In the genomic region with DNA sequence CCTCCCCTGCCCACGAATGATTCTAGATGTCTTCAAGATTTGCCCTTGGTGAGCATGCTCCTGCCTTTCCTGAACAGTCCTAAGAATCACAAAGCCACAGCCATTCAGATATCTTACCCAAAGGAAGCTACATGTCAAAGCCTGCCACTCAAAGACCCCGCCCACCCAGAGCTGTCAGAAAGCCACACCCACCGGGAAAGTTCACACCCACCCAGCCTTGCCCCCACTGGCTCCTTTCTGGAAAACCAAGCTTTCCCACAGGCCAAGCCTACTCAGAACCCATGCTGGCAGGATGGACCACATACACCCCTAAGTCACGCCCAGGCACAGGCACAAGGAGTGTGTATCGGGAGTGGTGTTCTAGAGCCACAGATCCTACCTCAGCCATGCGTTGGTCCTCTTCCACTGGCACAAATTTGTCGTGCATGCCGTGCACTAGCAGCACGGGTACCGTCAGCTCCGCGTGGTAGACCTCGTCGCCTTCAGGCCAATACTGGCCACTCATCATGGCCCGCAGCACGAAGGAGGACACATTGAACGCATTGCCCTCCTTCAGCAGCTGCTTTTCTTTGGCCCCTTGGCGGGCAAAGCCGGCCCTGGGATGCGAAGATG, we compare ENCODE assay signal across 18 mouse cellular contexts. TPM values are rescaled to one million over a fixed set of nuclear protein-coding genes. Genes with fewer than 3 reads are reported as not detected.
DNase-seq lines count a peak whose midpoint lies in the region; ATAC-seq and TF ChIP-seq lines count a peak whose summit lies in the region.
"Had no signal": no experiment of that assay in that cellular context is flagged by ENCODE, and none has a peak within 500 bp of the region (broad histone marks: within the 10 kb centered on the region; RNA-seq: fewer than 3 reads in every experiment).

No protein-coding gene starts in this region.

- H3K4me1 ChIP-seq in cerebellum, adult 2 months (ENCODE audit: control insufficient read depth, insufficient read depth, low read length): peaks cover 34% of the 10 kb centered on the region
- H3K4me1 ChIP-seq in heart, embryonic 11.5 days (ENCODE audit: control insufficient read depth, insufficient read depth, low read length): peaks cover 3% of the 10 kb centered on the region; the same call in 1 of the 2 replicates
- H3K4me1 ChIP-seq in limb, embryonic 15.5 days: peaks cover 21% of the 10 kb centered on the region

- no peak overlapping the region for H3K9ac ChIP-seq in heart, embryonic 11.5 days (ENCODE audit: low read depth, low read length)
- H3K9ac ChIP-seq in limb, embryonic 15.5 days: no peak overlapping the region
- H3K9ac ChIP-seq: embryonic facial prominence, embryonic 15.5 days; hindbrain, embryonic 13.5 days had no signal

- H3K9me3 ChIP-seq in heart, embryonic 11.5 days (replicated peaks; ENCODE audit: control insufficient read depth, low read length): no peaks in the 10 kb centered on the region
- no peaks in the 10 kb centered on the region for H3K9me3 ChIP-seq in limb, embryonic 15.5 days
- H3K9me3 ChIP-seq: embryonic facial prominence, embryonic 15.5 days; forebrain, embryonic 10.5 days; hindbrain, embryonic 13.5 days had no signal

- WGBS in cerebellum, adult 2 months: 78% methylated on average over 20 of the region's 20 CpGs
- WGBS in heart, embryonic 11.5 days (ENCODE audit: insufficient replicate concordance): 72% methylated on average over 20 of the region's 20 CpGs
- 81% methylated on average over 20 of the region's 20 CpGs for WGBS in limb, embryonic 15.5 days

- H3K4me2 ChIP-seq in heart, embryonic 11.5 days: no peak overlapping the region
- H3K4me2 ChIP-seq in limb, embryonic 15.5 days: no peak overlapping the region
- H3K4me2 ChIP-seq: embryonic facial prominence, embryonic 15.5 days; hindbrain, embryonic 13.5 days; liver, embryonic 11.5 days had no signal

- H3K36me3 ChIP-seq in heart, embryonic 11.5 days (ENCODE audit: control insufficient read depth, insufficient read depth, low read length): peaks cover 7% of the 10 kb centered on the region
- peaks cover 45% of the 10 kb centered on the region for H3K36me3 ChIP-seq in limb, embryonic 15.5 days

- no peak overlapping the region for H3K27ac ChIP-seq in cerebellum, adult 2 months (ENCODE audit: insufficient read depth, low read length)
- H3K27ac ChIP-seq in heart, embryonic 11.5 days (ENCODE audit: low read depth, low read length): no peak overlapping the region
- H3K27ac ChIP-seq in limb, embryonic 15.5 days: 0 out of 2 replicates have a peak overlapping the region, but pooled peaks have one; percentile 9
- H3K27ac ChIP-seq: embryonic facial prominence, embryonic 15.5 days; forebrain, embryonic 10.5 days; hindbrain, embryonic 13.5 days had no signal

- peak; percentile 30 for DNase-seq in cerebellum, adult 11-12 months
- DNase-seq in cerebellum, adult 2 months: no peak
- peak; percentile 90 for DNase-seq in heart, adult 11 months
- DNase-seq in testis, postnatal 10 days (ENCODE audit: low spot score): peak; percentile 46
- DNase-seq in testis, postnatal 14 days (ENCODE audit: low spot score): no peak
- no peak for DNase-seq in spleen, postnatal 36 days (ENCODE audit: low spot score in 2 of 2)
- DNase-seq: heart, adult 18-20 months; lung, adult 2 months; midbrain, embryonic 14.5 days; thymus, postnatal 14 days had no signal

- TF ChIP-seq CTCF in cerebellum, adult 2 months (IDR thresholded peaks at IDR 0.05; ENCODE audit: borderline replicate concordance, insufficient read depth, low read depth, low read length): no peak

- no peaks in the 10 kb centered on the region for H3K27me3 ChIP-seq in cerebellum, adult 2 months (ENCODE audit: control insufficient read depth, insufficient read depth, low read length)
- H3K27me3 ChIP-seq in heart, embryonic 11.5 days (ENCODE audit: control insufficient read depth, insufficient read depth, low read length): peaks cover 18% of the 10 kb centered on the region
- no peaks in the 10 kb centered on the region for H3K27me3 ChIP-seq in limb, embryonic 15.5 days
- H3K27me3 ChIP-seq: CH12.LX; embryonic facial prominence, embryonic 15.5 days; hindbrain, embryonic 13.5 days had no signal

- no peak for TF ChIP-seq POLR2A in cerebellum, adult 2 months (IDR thresholded peaks at IDR 0.05; ENCODE audit: borderline replicate concordance, insufficient read depth, low read length)

- H3K4me3 ChIP-seq in cerebellum, adult 2 months (replicated peaks; ENCODE audit: insufficient read depth, low read depth, low read length): no peak overlapping the region
- H3K4me3 ChIP-seq in heart, embryonic 11.5 days (ENCODE audit: low read depth, low read length): no peak overlapping the region
- no peak overlapping the region for H3K4me3 ChIP-seq in limb, embryonic 15.5 days
- H3K4me3 ChIP-seq: embryonic facial prominence, embryonic 15.5 days; forebrain, embryonic 10.5 days; hindbrain, embryonic 13.5 days had no signal

- no peak for ATAC-seq in heart, embryonic 11.5 days (replicated peaks; ENCODE audit: insufficient number of reproducible peaks, low FRiP score, low TSS enrichment)
- no peak; the same call in 1 of the 2 replicates for ATAC-seq in limb, embryonic 15.5 days (ENCODE audit: insufficient number of reproducible peaks, low FRiP score, low TSS enrichment, low read depth)
- ATAC-seq: Patski had no signal

RNA-seq across cellular contexts. Expression of a gene that starts 5.7 kb away (rescaled TPM):
- 392 TPM in 2 replicates for polyA plus RNA-seq in cerebellum, adult 2 months (2012; rRNA removed)
- 17.0 and 20.4 TPM in 2 replicates for polyA plus RNA-seq in heart, embryonic 11.5 days (2014; fragmentation: Nextera tagmentation; extraction: Ambion mirVana)
- polyA plus RNA-seq in limb, embryonic 15.5 days (2015; fragmentation: Nextera tagmentation; extraction: Ambion mirVana): 65.7 and 67.2 TPM in 2 replicates

RNA-seq across cellular contexts. Expression of a gene that starts 7.0 kb away (rescaled TPM):
- 68.5 and 75.4 TPM in 2 replicates for polyA plus RNA-seq in cerebellum, adult 2 months (2012; rRNA removed)
- polyA plus RNA-seq in heart, embryonic 11.5 days (2014; fragmentation: Nextera tagmentation; extraction: Ambion mirVana): 163 and 169 TPM in 2 replicates
- polyA plus RNA-seq in limb, embryonic 15.5 days (2015; fragmentation: Nextera tagmentation; extraction: Ambion mirVana): 100 and 122 TPM in 2 replicates

RNA-seq across cellular contexts. Expression of a gene that starts 11.2 kb away (rescaled TPM):
- 119 and 121 TPM in 2 replicates for polyA plus RNA-seq in cerebellum, adult 2 months (2012; rRNA removed)
- 95.9 and 102 TPM in 2 replicates for polyA plus RNA-seq in heart, embryonic 11.5 days (2014; fragmentation: Nextera tagmentation; extraction: Ambion mirVana)
- 98.4 and 107 TPM in 2 replicates for polyA plus RNA-seq in limb, embryonic 15.5 days (2015; fragmentation: Nextera tagmentation; extraction: Ambion mirVana)

RNA-seq across cellular contexts. Expression of a gene that starts 28.0 kb away (rescaled TPM):
- 76.2 and 81.8 TPM in 2 replicates for polyA plus RNA-seq in cerebellum, adult 2 months (2012; rRNA removed)
- polyA plus RNA-seq in heart, embryonic 11.5 days (2014; fragmentation: Nextera tagmentation; extraction: Ambion mirVana): 0.90 and 1.4 TPM in 2 replicates
- 1.3 and 1.4 TPM in 2 replicates for polyA plus RNA-seq in limb, embryonic 15.5 days (2015; fragmentation: Nextera tagmentation; extraction: Ambion mirVana)

RNA-seq across cellular contexts. Expression of a gene that starts 30.1 kb away (rescaled TPM):
- polyA plus RNA-seq in cerebellum, adult 2 months (2012; rRNA removed): 33.3 and 34.7 TPM in 2 replicates
- polyA plus RNA-seq in heart, embryonic 11.5 days (2014; fragmentation: Nextera tagmentation; extraction: Ambion mirVana): 4.8 and 5.3 TPM in 2 replicates
- polyA plus RNA-seq in limb, embryonic 15.5 days (2015; fragmentation: Nextera tagmentation; extraction: Ambion mirVana): 16.5 and 19.2 TPM in 2 replicates

Comparison
In these comparisons a context has a peak if more than half of its experiments do, and no peak if none do; other contexts are left out.
1. DNase-seq: peak in cerebellum, adult 11-12 months (single experiment), heart, adult 11 months (single experiment) and testis, postnatal 10 days (single experiment); none in cerebellum, adult 2 months (0 of 2), testis, postnatal 14 days (single experiment) and spleen, postnatal 36 days (0 of 2).